Mouse (Mus musculus) thymus, adult 2 months (tissue): ENCODE results near the gene Adgrb3.

Experiments used
- CTCF ChIP-seq: fragments of 200-500 bp; IDR thresholded peaks from 2 replicates; pipeline ENCODE4 v1.5.1; 2012; ENCODE audit warnings: mild to moderate bottlenecking, control low read depth, low read length, moderate library complexity, borderline replicate concordance; ENCODE audit not compliant: control insufficient read depth, poor library complexity, insufficient read depth; ENCODE audit errors: extremely low read depth
- POLR2A ChIP-seq: fragments of 200-500 bp; IDR thresholded peaks from 2 replicates; pipeline ENCODE4 v1.6.1; 2012; ENCODE audit warnings: mild to moderate bottlenecking, low read length, control low read depth, moderate library complexity; ENCODE audit not compliant: control insufficient read depth, poor library complexity, insufficient read depth; ENCODE audit errors: extremely low read depth

GRCm38 (mm10) chr1:25081265-25081849, 748.1 kb downstream of the Adgrb3 start:
- TF ChIP-seq POLR2A: no peak
- TF ChIP-seq CTCF: no peak
